Mouse (Mus musculus): ENCODE data around the gene Mrtfb. TPM values are rescaled to one million over a fixed set of nuclear protein-coding genes. Genes with fewer than 3 reads are reported as not detected.

Gene Mrtfb
- polyA plus RNA-seq, 1 experiment from 2014 or later: 13.1 TPM

GRCm38 (mm10) chr16:13409530-13410163 lies 153.4 kb downstream of the Mrtfb start:
- ATAC-seq (ENCODE audit: extremely low read depth, insufficient number of reproducible peaks, low FRiP score, low TSS enrichment): no peak

GRCm38 (mm10) chr16:13410760-13411159 lies 154.5 kb downstream of the Mrtfb start:
- Histone ChIP-seq H3K27me3 (replicated peaks) (no peaks in the 10 kb centered on the region), H3K36me3 (peaks cover 99% of the 10 kb centered on the region), H3K9me3 (0 out of 2 replicates have a peak, but pooled peaks cover 6% of the 10 kb centered on the region), H3K4me1 (0 out of 2 replicates have a peak, but pooled peaks cover 4% of the 10 kb centered on the region), H3K27ac (replicated peaks) (no peak overlapping the region), H3K4me2 (no peak overlapping the region), H3K9ac (no peak overlapping the region), H3K4me3 (no peak overlapping the region)
- WGBS: 81% methylated on average over 2 of the region's 2 CpGs
- no peak for ATAC-seq (ENCODE audit: extremely low read depth, insufficient number of reproducible peaks, low FRiP score, low TSS enrichment)

More at GRCm38 (mm10) chr16:13409530-13410163, 153.4 kb downstream of the Mrtfb start:
- Histone ChIP-seq H3K4me1 (no peaks in the 10 kb centered on the region), H3K4me3 (no peak overlapping the region), H3K9me3 (0 out of 2 replicates have a peak, but pooled peaks cover 6% of the 10 kb centered on the region), H3K9ac (no peak overlapping the region), H3K36me3 (peaks cover 99% of the 10 kb centered on the region), H3K27me3 (replicated peaks) (no peaks in the 10 kb centered on the region), H3K27ac (replicated peaks) (no peak overlapping the region), H3K4me2 (no peak overlapping the region)
- 64% methylated on average over 4 of the region's 4 CpGs for WGBS

GRCm38 (mm10) chr16:13411531-13411930 lies 155.2 kb downstream of the Mrtfb start:
- no peak for ATAC-seq (ENCODE audit: extremely low read depth, insufficient number of reproducible peaks, low FRiP score, low TSS enrichment)
- Histone ChIP-seq H3K36me3 (peaks cover 93% of the 10 kb centered on the region), H3K4me3 (no peak overlapping the region), H3K27ac (replicated peaks) (no peak overlapping the region), H3K4me2 (no peak overlapping the region), H3K9me3 (0 out of 2 replicates have a peak, but pooled peaks cover 6% of the 10 kb centered on the region), H3K9ac (no peak overlapping the region), H3K27me3 (replicated peaks) (no peaks in the 10 kb centered on the region), H3K4me1 (0 out of 2 replicates have a peak, but pooled peaks cover 5% of the 10 kb centered on the region)
- WGBS: 92% methylated on average over 4 of the region's 4 CpGs

GRCm38 (mm10) chr16:13414566-13414965 lies 158.3 kb downstream of the Mrtfb start:
- Histone ChIP-seq H3K4me3 (no peak overlapping the region), H3K4me2 (no peak overlapping the region), H3K9me3 (0 out of 2 replicates have a peak, but pooled peaks cover 6% of the 10 kb centered on the region), H3K9ac (no peak overlapping the region), H3K36me3 (peaks cover 70% of the 10 kb centered on the region), H3K27ac (replicated peaks) (no peak overlapping the region), H3K27me3 (replicated peaks) (no peaks in the 10 kb centered on the region), H3K4me1 (0 out of 2 replicates have a peak, but pooled peaks cover 5% of the 10 kb centered on the region)
- ATAC-seq (ENCODE audit: extremely low read depth, insufficient number of reproducible peaks, low FRiP score, low TSS enrichment): no peak
- 87% methylated on average over 7 of the region's 7 CpGs for WGBS

- no peak overlapping the region for H3K4me3 ChIP-seq
- no peak overlapping the region for H3K9ac ChIP-seq
- 0 out of 2 replicates have a peak, but pooled peaks cover 6% of the 10 kb centered on the region for H3K9me3 ChIP-seq
- H3K4me1 ChIP-seq: 0 out of 2 replicates have a peak, but pooled peaks cover 5% of the 10 kb centered on the region
- H3K4me2 ChIP-seq: no peak overlapping the region
- H3K27ac ChIP-seq (replicated peaks): no peak overlapping the region
- no peak for ATAC-seq (ENCODE audit: extremely low read depth, insufficient number of reproducible peaks, low FRiP score, low TSS enrichment)
- H3K27me3 ChIP-seq (replicated peaks): no peaks in the 10 kb centered on the region
- peaks cover 66% of the 10 kb centered on the region for H3K36me3 ChIP-seq
- 74% methylated on average over 4 of the region's 4 CpGs for WGBS
Observed at GRCm38 (mm10) chr16:13414972-13415371, 158.7 kb downstream of the Mrtfb start.

GRCm38 (mm10) chr16:13415465-13415864 lies 159.2 kb downstream of the Mrtfb start:
- no peak overlapping the region for H3K4me3 ChIP-seq
- H3K36me3 ChIP-seq: peaks cover 61% of the 10 kb centered on the region
- 87% methylated on average over 6 of the region's 6 CpGs for WGBS
- H3K27me3 ChIP-seq (replicated peaks): no peaks in the 10 kb centered on the region
- H3K9me3 ChIP-seq: 0 out of 2 replicates have a peak, but pooled peaks cover 4% of the 10 kb centered on the region
- no peak overlapping the region for H3K27ac ChIP-seq (replicated peaks)
- no peak for ATAC-seq (ENCODE audit: extremely low read depth, insufficient number of reproducible peaks, low FRiP score, low TSS enrichment)
- no peak overlapping the region for H3K4me2 ChIP-seq
- no peak overlapping the region for H3K9ac ChIP-seq
- 0 out of 2 replicates have a peak, but pooled peaks cover 5% of the 10 kb centered on the region for H3K4me1 ChIP-seq

GRCm38 (mm10) chr16:13416465-13416864 lies 160.2 kb downstream of the Mrtfb start:
- 0 out of 2 replicates have a peak, but pooled peaks cover 5% of the 10 kb centered on the region for H3K4me1 ChIP-seq
- H3K4me3 ChIP-seq: no peak overlapping the region
- H3K4me2 ChIP-seq: no peak overlapping the region
- WGBS: 61% methylated on average over 10 of the region's 10 CpGs
- ATAC-seq (ENCODE audit: extremely low read depth, insufficient number of reproducible peaks, low FRiP score, low TSS enrichment): no peak
- no peak overlapping the region for H3K27ac ChIP-seq (replicated peaks)
- H3K36me3 ChIP-seq: peaks cover 51% of the 10 kb centered on the region
- no peaks in the 10 kb centered on the region for H3K27me3 ChIP-seq (replicated peaks)
- H3K9me3 ChIP-seq: no peaks in the 10 kb centered on the region
- H3K9ac ChIP-seq: no peak overlapping the region

- no peaks in the 10 kb centered on the region for H3K27me3 ChIP-seq (replicated peaks)
- WGBS: 39% methylated on average over 5 of the region's 5 CpGs
- 0 out of 2 replicates have a peak, but pooled peaks cover 5% of the 10 kb centered on the region for H3K4me1 ChIP-seq
- H3K9ac ChIP-seq: no peak overlapping the region
- no peaks in the 10 kb centered on the region for H3K9me3 ChIP-seq
- H3K4me3 ChIP-seq: no peak overlapping the region
- H3K36me3 ChIP-seq: peaks cover 36% of the 10 kb centered on the region
- H3K27ac ChIP-seq (replicated peaks): no peak overlapping the region
- H3K4me2 ChIP-seq: no peak overlapping the region
- no peak for ATAC-seq (ENCODE audit: extremely low read depth, insufficient number of reproducible peaks, low FRiP score, low TSS enrichment)
Observed at GRCm38 (mm10) chr16:13417904-13418303, 161.6 kb downstream of the Mrtfb start.

GRCm38 (mm10) chr16:13419752-13420151 lies 163.5 kb downstream of the Mrtfb start:
- H3K4me2 ChIP-seq: no peak overlapping the region
- no peak overlapping the region for H3K4me3 ChIP-seq
- H3K27me3 ChIP-seq (replicated peaks): no peaks in the 10 kb centered on the region
- no peaks in the 10 kb centered on the region for H3K9me3 ChIP-seq
- ATAC-seq (ENCODE audit: extremely low read depth, insufficient number of reproducible peaks, low FRiP score, low TSS enrichment): no peak
- H3K4me1 ChIP-seq: 0 out of 2 replicates have a peak, but pooled peaks cover 9% of the 10 kb centered on the region
- no peak overlapping the region for H3K27ac ChIP-seq (replicated peaks)
- H3K9ac ChIP-seq: no peak overlapping the region
- 35% methylated on average over 2 of the region's 2 CpGs for WGBS
- H3K36me3 ChIP-seq: peaks cover 19% of the 10 kb centered on the region

GRCm38 (mm10) chr16:13422522-13422921 lies 166.2 kb downstream of the Mrtfb start:
- Histone ChIP-seq H3K4me3 (no peak overlapping the region), H3K27me3 (replicated peaks) (no peaks in the 10 kb centered on the region), H3K4me2 (no peak overlapping the region), H3K9me3 (no peaks in the 10 kb centered on the region), H3K9ac (no peak overlapping the region), H3K4me1 (peaks cover 19% of the 10 kb centered on the region), H3K27ac (replicated peaks) (no peak overlapping the region), H3K36me3 (peaks cover 3% of the 10 kb centered on the region)
- ATAC-seq (ENCODE audit: extremely low read depth, insufficient number of reproducible peaks, low FRiP score, low TSS enrichment): no peak
- WGBS: 78% methylated on average over 3 of the region's 3 CpGs

- Histone ChIP-seq H3K27me3 (replicated peaks) (no peaks in the 10 kb centered on the region), H3K36me3 (no peaks in the 10 kb centered on the region), H3K4me3 (no peak overlapping the region), H3K9me3 (no peaks in the 10 kb centered on the region), H3K4me1 (peaks cover 22% of the 10 kb centered on the region), H3K27ac (replicated peaks) (no peak overlapping the region), H3K9ac (no peak overlapping the region), H3K4me2 (no peak overlapping the region)
- WGBS: 61% methylated on average over 8 of the region's 8 CpGs
- ATAC-seq (ENCODE audit: extremely low read depth, insufficient number of reproducible peaks, low FRiP score, low TSS enrichment): no peak
Observed at GRCm38 (mm10) chr16:13423587-13424355, 167.5 kb downstream of the Mrtfb start.

All from heart, embryonic 13.5 days (tissue).